Mouse (Mus musculus) colon, adult 2 months (tissue): ENCODE data around the gene Rab43. TPM values are rescaled to one million over a fixed set of nuclear protein-coding genes. Genes with fewer than 3 reads are reported as not detected.

Experiments used
- polyA plus RNA-seq: library from polyadenylated mRNA; depleted of rRNA; stranded (reverse); fragments of >200 nt; gene quantifications from 2 replicates; pipeline ENCODE4 v1.2.3, GENCODE M21; 2012; rRNA removed

Gene Rab43
- polyA plus RNA-seq, result 70.7 and 76.5 TPM in 2 replicates

DNA sequence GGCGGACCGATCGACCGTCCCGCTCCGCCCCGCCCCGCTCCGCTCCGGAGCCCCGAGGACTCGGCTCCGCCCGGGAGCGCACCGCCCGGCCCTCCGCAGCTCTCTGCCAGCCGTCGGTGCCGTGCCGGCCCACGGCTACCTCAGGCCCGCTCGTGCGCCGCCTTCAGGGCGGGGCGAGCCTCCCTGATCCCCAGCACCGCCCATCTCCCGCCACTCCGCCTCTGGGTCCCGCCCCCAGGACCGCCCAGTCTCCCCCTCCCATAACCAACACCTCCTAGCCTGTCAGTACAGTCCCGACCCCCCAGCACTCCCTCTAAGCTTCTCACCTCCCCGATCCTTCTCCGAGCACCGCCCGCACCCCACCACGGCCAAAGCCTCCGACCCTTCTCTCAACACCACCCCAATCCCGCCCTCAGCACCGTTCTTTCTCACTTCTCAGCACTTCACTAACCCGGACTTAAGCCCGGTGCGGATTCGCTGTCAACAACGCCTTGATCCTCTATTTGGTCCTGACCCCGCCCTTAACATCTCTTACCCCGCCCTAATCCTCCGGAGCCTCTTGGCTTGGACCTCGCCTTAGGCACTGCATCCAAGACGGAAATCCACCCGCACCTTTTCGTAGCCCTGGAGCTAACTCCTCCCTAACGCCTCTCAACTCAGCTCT lies at the start of gene Rab43:
Gene Rab43 (minus strand): TSS at position 490 of the 664 bp plus-strand sequence.

DNA sequence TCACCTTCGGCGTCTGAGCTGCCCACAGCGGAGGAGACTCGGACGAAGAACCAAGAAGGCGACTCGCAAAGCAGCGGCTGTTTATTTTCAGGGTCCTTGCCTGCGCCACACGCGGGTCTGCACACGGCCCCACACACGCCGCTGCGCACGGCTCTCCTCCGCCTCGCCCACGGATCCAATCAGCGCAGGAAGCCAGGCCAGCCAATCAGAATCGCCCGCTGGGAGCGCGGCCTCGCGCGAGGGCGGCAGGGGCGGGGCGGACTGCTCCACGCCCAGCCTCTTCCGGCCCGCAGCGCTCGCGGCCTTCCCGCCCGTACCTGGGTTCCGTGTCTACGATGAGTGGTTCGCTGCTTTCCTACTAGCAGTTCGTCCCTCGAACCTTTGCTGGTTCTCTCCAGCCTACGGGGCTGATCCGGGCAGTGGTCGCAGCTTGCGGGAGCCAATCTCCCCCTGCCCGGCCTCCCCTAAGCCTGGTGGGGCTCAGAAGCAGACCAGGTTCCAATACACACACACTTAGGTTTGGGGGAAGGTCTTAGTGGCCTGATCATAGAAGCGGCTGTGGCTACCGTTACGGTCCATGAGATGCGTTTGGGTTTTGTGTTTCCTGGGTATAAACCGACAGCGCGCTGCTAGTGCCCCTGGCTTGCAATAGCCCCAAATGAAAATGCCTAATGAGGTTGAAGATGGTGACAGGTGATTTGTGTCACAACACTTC lies 39.1 kb upstream of the Rab43 start, which contains the start of gene Cnbp:
Gene Cnbp (minus strand): TSS at position 207 of the 715 bp plus-strand sequence.

DNA sequence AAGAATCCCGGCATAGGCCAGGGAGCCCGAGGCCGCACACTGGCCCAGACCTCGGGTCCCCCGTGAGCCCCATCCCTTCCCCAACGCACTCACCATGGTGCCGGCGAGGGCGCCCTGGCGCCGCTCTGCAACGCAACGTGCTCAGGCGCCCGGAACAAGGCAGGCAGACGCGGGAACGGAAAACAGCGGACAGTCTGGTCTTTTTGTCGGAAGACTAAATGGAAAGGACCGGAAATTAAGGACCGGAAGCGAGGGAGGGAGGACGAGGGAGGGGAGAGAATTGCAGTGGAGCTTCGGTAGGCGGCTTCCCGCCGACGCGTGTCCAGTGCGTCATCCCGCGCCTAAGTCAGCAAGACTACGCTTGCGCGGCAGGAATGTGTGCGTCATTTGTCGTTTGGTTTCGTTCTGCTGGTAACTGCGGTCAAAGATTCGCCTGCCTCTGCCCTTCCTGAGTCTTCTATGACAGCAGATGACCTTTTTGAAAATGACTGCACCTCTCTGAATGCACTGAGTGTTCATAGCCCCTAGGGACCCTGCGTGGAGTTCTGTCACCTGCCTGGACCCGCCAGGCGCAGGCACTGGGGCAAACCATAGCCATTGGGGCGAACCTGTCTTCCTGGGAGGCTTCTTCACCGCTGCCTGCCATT lies 26.7 kb upstream of the Rab43 start, which contains the start of gene Isy1:
Gene Isy1 (minus strand): TSS at position 248 of the 647 bp plus-strand sequence.

DNA sequence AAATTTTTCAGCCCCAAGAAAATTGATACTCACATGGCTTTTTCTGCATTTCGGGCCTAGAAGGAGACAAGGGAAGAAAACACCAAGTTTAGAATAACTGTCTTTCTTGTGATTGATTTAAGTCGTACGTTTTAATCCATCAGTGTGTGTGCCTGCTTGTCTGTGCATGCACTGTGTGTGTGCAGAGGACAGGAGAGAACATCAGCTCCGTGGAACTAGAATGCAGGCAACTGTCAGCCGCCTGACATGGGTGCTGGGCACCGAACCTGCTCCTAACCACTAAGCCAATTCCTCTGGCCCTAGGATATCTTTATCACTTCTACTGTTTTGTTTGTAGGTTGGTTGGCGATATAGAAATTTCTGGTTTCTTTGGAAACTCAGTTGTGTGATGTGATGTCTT lies 23.7 kb upstream of the Rab43 start, which contains the start of gene Gm45140:
Gene Gm45140 (minus strand): TSS at position 101 of the 400 bp plus-strand sequence.

DNA sequence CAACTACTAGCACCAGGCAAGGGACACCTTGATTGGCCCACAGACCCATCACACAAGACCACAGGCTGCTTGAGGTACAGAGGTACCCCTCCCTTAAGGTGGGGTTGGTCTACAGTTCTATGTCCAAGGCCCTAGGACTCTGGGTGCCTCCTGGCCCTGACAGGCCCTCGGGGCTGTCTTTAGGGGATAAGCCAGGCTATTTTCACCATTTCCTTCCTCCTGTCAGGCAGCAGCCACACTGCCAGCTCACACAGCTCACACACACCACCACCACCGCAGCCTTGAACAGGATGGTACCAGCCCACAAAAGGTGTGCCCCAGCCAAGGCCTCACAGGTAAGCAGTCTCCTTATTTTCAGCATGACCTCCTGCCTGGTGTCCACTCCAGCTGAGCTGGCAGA lies 34.1 kb downstream of the Rab43 start, which contains the start of gene Gp9:
Gene Gp9 (plus strand): TSS at position 231 of the 400 bp plus-strand sequence.

Other genes with a start within 250 kb of the Rab43 start
- gene Prokr1, start 221.4 kb downstream of the Rab43 start, polyA plus RNA-seq, result 0.76 and 0.90 TPM in 2 replicates
- 2.9 and 3.7 TPM in 2 replicates for gene Aplf, start 140.0 kb downstream of the Rab43 start, polyA plus RNA-seq
- gene Efcc1, start 81.3 kb downstream of the Rab43 start, polyA plus RNA-seq, result 6.4 and 9.8 TPM in 2 replicates
- 0.14 and 0.17 TPM in 2 replicates for gene Gp9, start 34.1 kb downstream of the Rab43 start, polyA plus RNA-seq
- 0.24 and 0.34 TPM in 2 replicates for gene Gm45140, start 23.6 kb upstream of the Rab43 start, polyA plus RNA-seq
- 14.8 and 18.7 TPM in 2 replicates for gene Isy1, start 26.6 kb upstream of the Rab43 start, polyA plus RNA-seq
- 106 and 110 TPM in 2 replicates for gene Cnbp, start 38.9 kb upstream of the Rab43 start, polyA plus RNA-seq
- 39.7 and 51.5 TPM in 2 replicates for gene Copg1, start 75.7 kb upstream of the Rab43 start, polyA plus RNA-seq
- gene Hmces, start 101.8 kb upstream of the Rab43 start, polyA plus RNA-seq, result 18.1 and 20.1 TPM in 2 replicates
- 6.9 and 8.9 TPM in 2 replicates for gene H1fx, start 169.5 kb upstream of the Rab43 start, polyA plus RNA-seq
- 101 and 119 TPM in 2 replicates for gene Rab7, start 233.1 kb upstream of the Rab43 start, polyA plus RNA-seq